Mouse (Mus musculus) kidney, embryonic 16.5 days (tissue): ENCODE results near the gene Rspry1. TPM values are rescaled to one million over a fixed set of nuclear protein-coding genes. Genes with fewer than 3 reads are reported as not detected.

Experiments used
- ATAC-seq: fragments of 200-750 bp; cut with Nextera tagmentation; 2 replicates; pipeline ENCODE4 v1.8.0; 2017; ENCODE audit warnings: moderate TSS enrichment; ENCODE audit not compliant: low FRiP score, low TSS enrichment
- H3K27ac ChIP-seq: fragments of 300-500 bp; sonication (generic); 2 replicates; pipeline ENCODE4 v1.5.1; 2014; ENCODE audit warnings: low read length
- H3K27me3 ChIP-seq: fragments of 300-500 bp; sonication (generic); 2 replicates; pipeline ENCODE4 v1.6.1; 2014; ENCODE audit warnings: low read length, control low read depth, mixed read lengths; ENCODE audit not compliant: insufficient read depth
- H3K36me3 ChIP-seq: fragments of 300-500 bp; sonication (generic); 2 replicates; pipeline ENCODE4 v1.6.1; 2014; ENCODE audit warnings: low read length, control low read depth, mixed read lengths; ENCODE audit not compliant: insufficient read depth
- H3K4me1 ChIP-seq: fragments of 300-500 bp; sonication (generic); 2 replicates; pipeline ENCODE4 v1.6.1; 2014; ENCODE audit warnings: low read length, control low read depth, mixed read lengths; ENCODE audit not compliant: insufficient read depth
- H3K4me2 ChIP-seq: fragments of 300-500 bp; sonication (generic); replicated peaks from 2 replicates; pipeline ENCODE4 v1.6.1; 2014; ENCODE audit warnings: low read depth, low read length
- H3K4me3 ChIP-seq: fragments of 300-500 bp; sonication (generic); 2 replicates; pipeline ENCODE4 v1.5.1; 2014; ENCODE audit warnings: mild to moderate bottlenecking, low read length
- H3K9ac ChIP-seq: fragments of 300-500 bp; sonication (generic); replicated peaks from 2 replicates; pipeline ENCODE4 v1.6.1; 2014; ENCODE audit warnings: low read length
- H3K9me3 ChIP-seq: fragments of 300-500 bp; sonication (generic); 2 replicates; pipeline ENCODE4 v1.6.1; 2016; ENCODE audit warnings: low read length, control low read depth
- WGBS: fragments of 180-500 bp; shearing (Covaris S2); extraction: QIAGEN DNeasy Blood & Tissue Kit; methylation state at CpG from one replicate; pipeline ENCODE4 v1.1.7; 2014; 5-methylcytosine and 5-hydroxymethylcytosine counted together
- polyA plus RNA-seq: library from polyadenylated mRNA; unstranded; fragments of >200 nt; fragmentation: Nextera tagmentation; extraction: Ambion mirVana; gene quantifications from 2 replicates; pipeline ENCODE4 v1.2.1, GENCODE M21; 2015

The Rspry1 gene
- polyA plus RNA-seq, 1 experiment from 2014 or later, result 39.1 TPM

GRCm38 (mm10) chr8:94569419-94569818 lies 32.3 kb upstream of the Rspry1 start:
- peaks cover 14% of the 10 kb centered on the region; the same call in 1 of the 2 replicates for H3K4me1 ChIP-seq
- H3K4me2 ChIP-seq, result no peak overlapping the region
- H3K36me3 ChIP-seq, result peaks cover 15% of the 10 kb centered on the region; the same call in 1 of the 2 replicates
- no peak for ATAC-seq
- no peak overlapping the region for H3K4me3 ChIP-seq
- H3K27ac ChIP-seq, result no peak overlapping the region
- no peaks in the 10 kb centered on the region for H3K9me3 ChIP-seq
- no peak overlapping the region for H3K9ac ChIP-seq
- no peaks in the 10 kb centered on the region for H3K27me3 ChIP-seq
- WGBS, result 74% methylated on average over 1 of the region's 1 CpGs

- WGBS, result 61% methylated on average over 2 of the region's 2 CpGs
- Histone ChIP-seq H3K4me1 (peaks cover 5% of the 10 kb centered on the region; the same call in 1 of the 2 replicates), H3K27ac (no peak overlapping the region), H3K36me3 (peaks cover 32% of the 10 kb centered on the region), H3K4me3 (no peak overlapping the region), H3K27me3 (no peaks in the 10 kb centered on the region), H3K9ac (no peak overlapping the region), H3K4me2 (no peak overlapping the region), H3K9me3 (no peaks in the 10 kb centered on the region)
- no peak for ATAC-seq
Measured at GRCm38 (mm10) chr8:94571896-94572295, 29.8 kb upstream of the Rspry1 start.

GRCm38 (mm10) chr8:94574159-94574907 lies 27.4 kb upstream of the Rspry1 start:
- no peaks in the 10 kb centered on the region for H3K27me3 ChIP-seq
- H3K36me3 ChIP-seq, result peaks cover 49% of the 10 kb centered on the region
- H3K4me2 ChIP-seq, result no peak overlapping the region
- 86% methylated on average over 16 of the region's 16 CpGs for WGBS
- no peak for ATAC-seq
- H3K27ac ChIP-seq, result no peak overlapping the region
- H3K9me3 ChIP-seq, result no peaks in the 10 kb centered on the region
- no peak overlapping the region for H3K9ac ChIP-seq
- H3K4me1 ChIP-seq, result no peaks in the 10 kb centered on the region
- no peak overlapping the region for H3K4me3 ChIP-seq

- H3K4me3 ChIP-seq, result no peak overlapping the region
- no peak for ATAC-seq
- H3K9me3 ChIP-seq, result no peaks in the 10 kb centered on the region
- no peak overlapping the region for H3K4me2 ChIP-seq
- H3K9ac ChIP-seq, result no peak overlapping the region
- no peak overlapping the region for H3K27ac ChIP-seq
- no peaks in the 10 kb centered on the region for H3K4me1 ChIP-seq
- 93% methylated on average over 4 of the region's 4 CpGs for WGBS
- H3K36me3 ChIP-seq, result peaks cover 50% of the 10 kb centered on the region
- H3K27me3 ChIP-seq, result no peaks in the 10 kb centered on the region
Measured at GRCm38 (mm10) chr8:94575148-94575547, 26.6 kb upstream of the Rspry1 start.

GRCm38 (mm10) chr8:94581820-94582483 lies 19.8 kb upstream of the Rspry1 start:
- no peaks in the 10 kb centered on the region for H3K4me1 ChIP-seq
- H3K4me2 ChIP-seq, result no peak overlapping the region
- no peak overlapping the region for H3K27ac ChIP-seq
- ATAC-seq, result no peak
- no peak overlapping the region for H3K9ac ChIP-seq
- no peaks in the 10 kb centered on the region for H3K9me3 ChIP-seq
- 91% methylated on average over 7 of the region's 7 CpGs for WGBS
- H3K36me3 ChIP-seq, result peaks cover 49% of the 10 kb centered on the region
- H3K4me3 ChIP-seq, result no peak overlapping the region
- no peaks in the 10 kb centered on the region for H3K27me3 ChIP-seq

- H3K27ac ChIP-seq, result no peak overlapping the region
- no peaks in the 10 kb centered on the region for H3K9me3 ChIP-seq
- no peak overlapping the region for H3K9ac ChIP-seq
- H3K27me3 ChIP-seq, result no peaks in the 10 kb centered on the region
- peaks cover 50% of the 10 kb centered on the region for H3K36me3 ChIP-seq
- no peak for ATAC-seq
- H3K4me2 ChIP-seq, result no peak overlapping the region
- H3K4me3 ChIP-seq, result no peak overlapping the region
- H3K4me1 ChIP-seq, result no peaks in the 10 kb centered on the region
- WGBS, result 80% methylated on average over 6 of the region's 6 CpGs
Measured at GRCm38 (mm10) chr8:94582569-94582968, 19.2 kb upstream of the Rspry1 start.

- no peak overlapping the region for H3K27ac ChIP-seq
- no peaks in the 10 kb centered on the region for H3K4me1 ChIP-seq
- no peak for ATAC-seq
- H3K4me2 ChIP-seq, result no peak overlapping the region
- WGBS, result 54% methylated on average over 4 of the region's 4 CpGs
- H3K4me3 ChIP-seq, result no peak overlapping the region
- no peaks in the 10 kb centered on the region for H3K27me3 ChIP-seq
- no peak overlapping the region for H3K9ac ChIP-seq
- no peaks in the 10 kb centered on the region for H3K9me3 ChIP-seq
- H3K36me3 ChIP-seq, result peaks cover 50% of the 10 kb centered on the region
Measured at GRCm38 (mm10) chr8:94584238-94584817, 17.4 kb upstream of the Rspry1 start.

GRCm38 (mm10) chr8:94591691-94592090 lies 10.0 kb upstream of the Rspry1 start:
- Histone ChIP-seq H3K4me2 (no peak overlapping the region), H3K9me3 (no peaks in the 10 kb centered on the region), H3K36me3 (peaks cover 19% of the 10 kb centered on the region; the same call in 1 of the 2 replicates), H3K27ac (no peak overlapping the region), H3K4me3 (no peak overlapping the region), H3K4me1 (peaks cover 7% of the 10 kb centered on the region; the same call in 1 of the 2 replicates), H3K9ac (no peak overlapping the region), H3K27me3 (no peaks in the 10 kb centered on the region)
- peak; percentile 46; the same call in 1 of the 2 replicates for ATAC-seq
- WGBS, result 37% methylated on average over 4 of the region's 4 CpGs

GRCm38 (mm10) chr8:94594211-94594610 lies 7.5 kb upstream of the Rspry1 start:
- Histone ChIP-seq H3K27me3 (no peaks in the 10 kb centered on the region), H3K9ac (no peak overlapping the region), H3K4me1 (peaks cover 7% of the 10 kb centered on the region; the same call in 1 of the 2 replicates), H3K36me3 (peaks cover 2% of the 10 kb centered on the region; the same call in 1 of the 2 replicates), H3K4me2 (no peak overlapping the region), H3K4me3 (no peak overlapping the region), H3K9me3 (no peaks in the 10 kb centered on the region), H3K27ac (no peak overlapping the region)
- ATAC-seq, result no peak
- WGBS, result 16% methylated on average over 1 of the region's 1 CpGs
